In genomic region chr6:33836048-33836780, GRCm38 (mm10) we compare ENCODE assay signal across 10 mouse cellular contexts.
"Had no signal": no experiment of that assay in that cellular context is flagged by ENCODE, and none has a peak within 500 bp of the region (broad histone marks: within the 10 kb centered on the region; RNA-seq: fewer than 3 reads in every experiment).

No protein-coding gene starts in this region.

- ATAC-seq: lung, postnatal 0 days; midbrain, embryonic 15.5 days had no signal

- DNase-seq: kidney, postnatal 10 days; kidney, postnatal 4 days; lung, adult 2 months; lung, postnatal 4 days; retina, postnatal 1 day; right cerebral cortex, postnatal 14 days; thymus, adult 2 months; thymus, postnatal 25 days had no signal
